31 mouse cellular contexts compared by ENCODE assay signal in the genomic region with DNA sequence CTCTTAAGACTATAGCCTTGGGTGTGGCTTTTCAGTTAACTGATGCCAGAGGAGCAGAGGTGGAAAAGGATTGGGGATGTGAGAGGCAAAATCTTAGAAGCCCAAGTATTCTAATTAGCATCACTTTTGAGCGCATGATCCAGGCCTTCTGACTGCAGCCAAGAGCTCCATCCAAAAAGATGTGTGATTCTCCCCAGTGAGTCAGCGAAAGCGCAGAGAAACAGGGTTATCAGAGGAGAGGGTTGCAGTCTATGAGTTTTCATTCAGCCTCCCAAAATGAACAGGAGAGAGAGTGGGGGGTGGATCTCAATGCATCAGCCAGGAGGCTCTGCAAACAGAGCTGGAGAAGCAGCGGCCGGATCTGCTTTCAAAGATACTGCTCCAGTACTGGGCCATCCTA. TPM values are rescaled to one million over a fixed set of nuclear protein-coding genes. Genes with fewer than 3 reads are reported as not detected.
DNase-seq lines count a peak whose midpoint lies in the region; ATAC-seq and TF ChIP-seq lines count a peak whose summit lies in the region.
"Had no signal": no experiment of that assay in that cellular context is flagged by ENCODE, and none has a peak within 500 bp of the region (broad histone marks: within the 10 kb centered on the region; RNA-seq: fewer than 3 reads in every experiment).

No protein-coding gene starts in this region.

- ATAC-seq in frontal cortex, adult (ENCODE audit: low TSS enrichment), result peak; percentile 83
- no peak for ATAC-seq in forebrain, postnatal 0 days
- ATAC-seq: activated CD4-positive, CD25-positive, alpha-beta regulatory T cell, adult 4 months; forebrain, embryonic 15.5 days; intestine, postnatal 0 days had no signal

- no peak for TF ChIP-seq CTCF in gastrocnemius, adult 2 months (IDR thresholded peaks at IDR 0.05)
- no peak for TF ChIP-seq CTCF in forebrain, postnatal 0 days (IDR thresholded peaks at IDR 0.05; ENCODE audit: low read depth)

- H3K36me3 ChIP-seq in forebrain, postnatal 0 days (ENCODE audit: insufficient read depth), result no peaks in the 10 kb centered on the region
- H3K36me3 ChIP-seq: embryonic facial prominence, embryonic 10.5 days; embryonic facial prominence, embryonic 13.5 days; forebrain, embryonic 12.5 days; forebrain, embryonic 15.5 days; heart, embryonic 10.5 days; heart, embryonic 13.5 days; hindbrain, embryonic 15.5 days had no signal

- H3K4me3 ChIP-seq in gastrocnemius, adult 2 months, result no peak overlapping the region
- no peak overlapping the region for H3K4me3 ChIP-seq in forebrain, postnatal 0 days (ENCODE audit: low read depth, low read length)
- H3K4me3 ChIP-seq: embryonic facial prominence, embryonic 10.5 days; embryonic facial prominence, embryonic 13.5 days; erythroblast, embryonic 14.5 days; forebrain, embryonic 12.5 days; forebrain, embryonic 15.5 days; heart, embryonic 10.5 days; heart, embryonic 13.5 days; hindbrain, embryonic 15.5 days had no signal

- H3K4me2 ChIP-seq in forebrain, postnatal 0 days (ENCODE audit: low read depth), result no peak overlapping the region
- H3K4me2 ChIP-seq: embryonic facial prominence, embryonic 13.5 days; forebrain, embryonic 12.5 days; forebrain, embryonic 15.5 days; heart, embryonic 13.5 days; hindbrain, embryonic 15.5 days had no signal

- no peak overlapping the region for H3K27ac ChIP-seq in gastrocnemius, adult 2 months
- no peak overlapping the region for H3K27ac ChIP-seq in forebrain, postnatal 0 days (ENCODE audit: low read depth, low read length)
- H3K27ac ChIP-seq: embryonic facial prominence, embryonic 10.5 days; embryonic facial prominence, embryonic 13.5 days; forebrain, embryonic 12.5 days; forebrain, embryonic 15.5 days; heart, embryonic 10.5 days; heart, embryonic 13.5 days; hindbrain, embryonic 15.5 days had no signal

- no peaks in the 10 kb centered on the region for H3K4me1 ChIP-seq in forebrain, postnatal 0 days (ENCODE audit: insufficient read depth)
- H3K4me1 ChIP-seq: embryonic facial prominence, embryonic 10.5 days; embryonic facial prominence, embryonic 13.5 days; forebrain, embryonic 12.5 days; forebrain, embryonic 15.5 days; heart, embryonic 10.5 days; heart, embryonic 13.5 days; hindbrain, embryonic 15.5 days had no signal

- H3K9ac ChIP-seq in forebrain, postnatal 0 days, result no peak overlapping the region
- H3K9ac ChIP-seq: embryonic facial prominence, embryonic 13.5 days; forebrain, embryonic 12.5 days; forebrain, embryonic 15.5 days; heart, embryonic 13.5 days; hindbrain, embryonic 15.5 days had no signal

- no peak for DNase-seq in frontal cortex, postnatal 25 days (ENCODE audit: low spot score in 2 of 2)
- DNase-seq in gastrocnemius, adult 2 months, result peak; percentile 22
- no peak for DNase-seq in gastrocnemius, postnatal 10 days
- peak; percentile 5 for DNase-seq in right cerebral cortex, adult 18-20 months
- no peak for DNase-seq in right cerebral cortex, adult 2 months (ENCODE audit: low spot score in 2 of 2)
- DNase-seq in telencephalon, adult 2 months (ENCODE audit: low read depth, low spot score), result peak; percentile 6
- DNase-seq in forebrain, postnatal 0 days, result no peak
- DNase-seq: adrenal gland, adult 8-10 months; cerebellum, adult 11-12 months; cerebellum, adult 8-10 months; cerebellum, postnatal 10 days; cerebellum, postnatal 36 days; embryo, embryonic 11 days; gastrocnemius, postnatal 36 days; heart, postnatal 14 days; heart, postnatal 4 days; kidney, adult 2 months had no signal

- no peaks in the 10 kb centered on the region for H3K27me3 ChIP-seq in forebrain, postnatal 0 days (ENCODE audit: insufficient read depth, low read length)
- H3K27me3 ChIP-seq: forebrain, embryonic 15.5 days; heart, embryonic 13.5 days; hindbrain, embryonic 15.5 days had no signal

- H3K9me3 ChIP-seq in forebrain, postnatal 0 days (ENCODE audit: low read length), result no peaks in the 10 kb centered on the region
- H3K9me3 ChIP-seq: embryonic facial prominence, embryonic 10.5 days; embryonic facial prominence, embryonic 13.5 days; forebrain, embryonic 12.5 days; forebrain, embryonic 15.5 days; heart, embryonic 10.5 days; heart, embryonic 13.5 days; hindbrain, embryonic 15.5 days had no signal

- intact Hi-C loops in gastrocnemius, adult 2 months (cut with DNase I), result no loop called here

- WGBS in forebrain, postnatal 0 days, result 79% methylated on average over 5 of the region's 5 CpGs

RNA-seq across cellular contexts. Expression of gene Fgf16, which starts 45.1 kb away (rescaled TPM):
- under 1 TPM; 0.33 to 0.75 TPM for total RNA-seq in gastrocnemius, adult 2 months (2021)
- 1 to 10 TPM; 1.4 to 1.9 TPM for total RNA-seq in gastrocnemius, postnatal 10 days (2021)
- total RNA-seq in forebrain, postnatal 0 days (2014; rRNA removed), result 0.33 and 1.0 TPM in 2 replicates
- polyA plus RNA-seq in forebrain, postnatal 0 days (2015; fragmentation: Nextera tagmentation; extraction: Ambion mirVana), result 0.25 and 0.36 TPM in 2 replicates
- total RNA-seq: ES-E14 had no signal
- polyA plus RNA-seq: erythroblast, embryonic 14.5 days; forebrain, embryonic 12.5 days; forebrain, embryonic 15.5 days; heart, embryonic 10.5 days; hindbrain, embryonic 11.5 days; hindbrain, embryonic 15.5 days; intestine, embryonic 14.5 days had no signal

Comparison
In these comparisons a context has a peak if more than half of its experiments do, and no peak if none do; other contexts are left out.
1. DNase-seq: peak in gastrocnemius, adult 2 months (single experiment), right cerebral cortex, adult 18-20 months (single experiment) and telencephalon, adult 2 months (single experiment); none in frontal cortex, postnatal 25 days (0 of 2), gastrocnemius, postnatal 10 days (single experiment), right cerebral cortex, adult 2 months (0 of 2) and forebrain, postnatal 0 days (single experiment).